Mouse (Mus musculus): ENCODE data around the gene Uggt1. TPM values are rescaled to one million over a fixed set of nuclear protein-coding genes. Genes with fewer than 3 reads are reported as not detected.

The Uggt1 gene
- 51.8 and 56.1 TPM in 2 replicates for polyA plus RNA-seq (2015; fragmentation: Nextera tagmentation; extraction: Ambion mirVana)

GRCm38 (mm10) chr1:36244058-36244827 is at the start of gene Uggt1:
Gene Uggt1, minus strand, starts transcription at chr1:36244720.
- ATAC-seq (ENCODE audit: low read depth): peak; percentile 99
- H3K27ac ChIP-seq (ENCODE audit: low read length): peak within 1 kb of the TSS; percentile 68
- 2% methylated on average over 41 of the region's 49 CpGs for WGBS
- H3K9me3 ChIP-seq (ENCODE audit: control insufficient read depth, low read length): no peaks in the 10 kb centered on the region
- H3K27me3 ChIP-seq (ENCODE audit: control insufficient read depth, insufficient read depth, low read depth, low read length): no peaks in the 10 kb centered on the region
- peak within 1 kb of the TSS; percentile 73 for H3K4me3 ChIP-seq (ENCODE audit: low read length)
- peaks cover 8% of the 10 kb centered on the region for H3K4me1 ChIP-seq (replicated peaks; ENCODE audit: control insufficient read depth, insufficient read depth, low read length)
- peak within 1 kb of the TSS; percentile 80 for H3K9ac ChIP-seq (ENCODE audit: low read length)
- H3K4me2 ChIP-seq (ENCODE audit: low read depth, low read length): peak within 1 kb of the TSS; percentile 78
- no peaks in the 10 kb centered on the region for H3K36me3 ChIP-seq (ENCODE audit: control insufficient read depth, insufficient read depth, low read length)

DNA sequence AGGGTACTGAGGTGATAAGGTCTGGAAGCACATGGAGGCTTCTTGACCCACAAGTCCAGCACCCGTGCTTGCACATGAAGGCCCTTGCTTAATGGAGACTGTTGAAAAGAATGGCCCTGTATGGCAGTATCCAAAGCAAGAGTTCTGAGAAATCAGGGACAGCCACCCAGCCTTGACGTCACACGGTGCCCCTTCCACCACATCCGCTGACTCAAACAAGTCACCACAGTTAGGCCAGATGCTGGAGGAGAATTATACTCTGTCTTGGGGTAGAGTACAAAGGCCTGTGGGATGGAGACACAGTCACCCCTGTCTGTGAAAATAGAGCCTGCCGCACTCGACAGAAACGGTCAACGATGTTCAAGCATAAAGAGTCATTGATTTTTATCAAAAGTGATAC is 49.0 kb upstream of the Uggt1 start:
- Histone ChIP-seq H3K27me3 (ENCODE audit: control insufficient read depth, insufficient read depth, low read depth, low read length) (no peaks in the 10 kb centered on the region; the same call in 1 of the 2 replicates), H3K27ac (ENCODE audit: low read length) (no peak overlapping the region), H3K4me1 (replicated peaks; ENCODE audit: control insufficient read depth, insufficient read depth, low read length) (no peaks in the 10 kb centered on the region), H3K36me3 (ENCODE audit: control insufficient read depth, insufficient read depth, low read length) (no peaks in the 10 kb centered on the region), H3K9ac (ENCODE audit: low read length) (no peak overlapping the region), H3K4me3 (ENCODE audit: low read length) (no peak overlapping the region), H3K4me2 (ENCODE audit: low read depth, low read length) (no peak overlapping the region), H3K9me3 (ENCODE audit: control insufficient read depth, low read length) (no peaks in the 10 kb centered on the region)
- WGBS: 86% methylated on average over 8 of the region's 8 CpGs
- no peak for ATAC-seq (ENCODE audit: low read depth)

GRCm38 (mm10) chr1:36281849-36282248 is 37.3 kb upstream of the Uggt1 start:
- no peaks in the 10 kb centered on the region for H3K4me1 ChIP-seq (replicated peaks; ENCODE audit: control insufficient read depth, insufficient read depth, low read length)
- H3K9me3 ChIP-seq (ENCODE audit: control insufficient read depth, low read length): no peaks in the 10 kb centered on the region
- no peaks in the 10 kb centered on the region for H3K36me3 ChIP-seq (ENCODE audit: control insufficient read depth, insufficient read depth, low read length)
- H3K27ac ChIP-seq (ENCODE audit: low read length): no peak overlapping the region
- H3K9ac ChIP-seq (ENCODE audit: low read length): no peak overlapping the region
- 79% methylated on average over 6 of the region's 6 CpGs for WGBS
- ATAC-seq (ENCODE audit: low read depth): no peak
- no peak overlapping the region for H3K4me3 ChIP-seq (ENCODE audit: low read length)
- no peak overlapping the region for H3K4me2 ChIP-seq (ENCODE audit: low read depth, low read length)
- no peaks in the 10 kb centered on the region for H3K27me3 ChIP-seq (ENCODE audit: control insufficient read depth, insufficient read depth, low read depth, low read length)

DNA sequence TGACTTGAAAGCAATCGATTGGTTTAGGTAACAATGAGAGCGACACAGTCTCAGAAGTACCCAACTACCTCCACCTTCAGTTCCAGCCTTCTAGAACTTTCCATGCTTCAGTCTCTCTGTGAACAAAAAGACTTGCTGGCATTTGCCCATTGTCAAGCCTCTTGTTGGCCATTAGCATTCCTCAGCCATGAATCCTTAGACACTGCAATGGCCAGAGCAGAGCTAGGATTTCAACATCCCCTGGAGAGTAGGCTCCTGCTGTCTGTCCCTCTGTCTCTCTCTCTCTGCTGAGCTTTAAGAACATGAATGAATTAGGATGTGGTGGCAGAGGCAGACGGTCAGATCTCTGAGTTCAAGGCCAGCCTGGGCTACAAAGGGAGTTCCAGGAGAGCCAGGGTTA is 36.4 kb upstream of the Uggt1 start:
- Histone ChIP-seq H3K4me1 (replicated peaks; ENCODE audit: control insufficient read depth, insufficient read depth, low read length) (no peaks in the 10 kb centered on the region), H3K9me3 (ENCODE audit: control insufficient read depth, low read length) (no peaks in the 10 kb centered on the region), H3K27ac (ENCODE audit: low read length) (no peak overlapping the region), H3K4me3 (ENCODE audit: low read length) (no peak overlapping the region), H3K9ac (ENCODE audit: low read length) (no peak overlapping the region), H3K36me3 (ENCODE audit: control insufficient read depth, insufficient read depth, low read length) (no peaks in the 10 kb centered on the region), H3K27me3 (ENCODE audit: control insufficient read depth, insufficient read depth, low read depth, low read length) (no peaks in the 10 kb centered on the region), H3K4me2 (ENCODE audit: low read depth, low read length) (no peak overlapping the region)
- no peak for ATAC-seq (ENCODE audit: low read depth)
- 83% methylated on average over 3 of the region's 3 CpGs for WGBS

- H3K27me3 ChIP-seq (ENCODE audit: control insufficient read depth, insufficient read depth, low read depth, low read length): no peaks in the 10 kb centered on the region
- ATAC-seq (ENCODE audit: low read depth): peak; percentile 58; the same call in 1 of the 2 replicates
- no peak overlapping the region for H3K9ac ChIP-seq (ENCODE audit: low read length)
- no peaks in the 10 kb centered on the region for H3K4me1 ChIP-seq (replicated peaks; ENCODE audit: control insufficient read depth, insufficient read depth, low read length)
- no peak overlapping the region for H3K4me3 ChIP-seq (ENCODE audit: low read length)
- WGBS: 20% methylated on average over 3 of the region's 3 CpGs
- no peak overlapping the region for H3K4me2 ChIP-seq (ENCODE audit: low read depth, low read length)
- H3K9me3 ChIP-seq (ENCODE audit: control insufficient read depth, low read length): no peaks in the 10 kb centered on the region
- H3K36me3 ChIP-seq (ENCODE audit: control insufficient read depth, insufficient read depth, low read length): no peaks in the 10 kb centered on the region
- no peak overlapping the region for H3K27ac ChIP-seq (ENCODE audit: low read length)
Observed at GRCm38 (mm10) chr1:36279202-36279601, 34.7 kb upstream of the Uggt1 start.

DNA sequence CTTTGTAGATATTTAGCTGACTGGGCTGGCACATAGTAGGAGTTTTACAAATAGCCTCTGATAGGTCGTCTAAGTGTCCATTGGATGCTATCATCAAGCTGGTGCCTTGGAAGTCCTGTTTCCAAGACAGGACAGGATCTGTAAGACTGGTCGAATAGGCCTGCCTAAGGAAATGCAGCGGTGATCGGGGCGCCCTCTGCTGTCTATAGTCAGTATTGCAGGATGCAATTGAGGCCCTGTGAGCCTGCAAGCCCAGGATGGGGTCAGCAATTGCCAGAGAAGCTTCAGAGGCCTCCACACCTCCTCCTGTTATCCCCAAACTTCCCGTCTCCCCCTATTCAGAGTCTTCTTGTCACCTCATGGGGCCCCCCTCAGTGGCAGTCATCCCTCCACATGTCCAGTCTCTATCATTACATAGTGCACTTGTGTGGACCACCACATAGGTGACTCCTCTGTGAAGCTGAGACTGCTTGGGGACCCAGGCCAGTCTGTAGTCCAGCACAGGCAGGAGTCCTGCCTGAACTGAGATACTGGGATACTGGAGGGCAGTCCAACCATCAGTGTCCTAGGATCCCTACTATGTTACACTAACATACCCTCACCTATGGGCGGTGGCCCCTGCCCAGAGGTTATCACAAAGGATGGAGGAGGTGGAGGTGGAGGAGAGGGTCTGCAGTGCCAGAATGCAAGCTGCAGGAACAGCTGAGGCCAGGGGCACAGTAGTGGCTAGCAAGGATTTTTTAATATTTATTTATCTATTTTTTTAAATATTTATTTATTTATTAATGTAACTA is 32.9 kb upstream of the Uggt1 start:
- H3K36me3 ChIP-seq (ENCODE audit: control insufficient read depth, insufficient read depth, low read length): no peaks in the 10 kb centered on the region

DNA sequence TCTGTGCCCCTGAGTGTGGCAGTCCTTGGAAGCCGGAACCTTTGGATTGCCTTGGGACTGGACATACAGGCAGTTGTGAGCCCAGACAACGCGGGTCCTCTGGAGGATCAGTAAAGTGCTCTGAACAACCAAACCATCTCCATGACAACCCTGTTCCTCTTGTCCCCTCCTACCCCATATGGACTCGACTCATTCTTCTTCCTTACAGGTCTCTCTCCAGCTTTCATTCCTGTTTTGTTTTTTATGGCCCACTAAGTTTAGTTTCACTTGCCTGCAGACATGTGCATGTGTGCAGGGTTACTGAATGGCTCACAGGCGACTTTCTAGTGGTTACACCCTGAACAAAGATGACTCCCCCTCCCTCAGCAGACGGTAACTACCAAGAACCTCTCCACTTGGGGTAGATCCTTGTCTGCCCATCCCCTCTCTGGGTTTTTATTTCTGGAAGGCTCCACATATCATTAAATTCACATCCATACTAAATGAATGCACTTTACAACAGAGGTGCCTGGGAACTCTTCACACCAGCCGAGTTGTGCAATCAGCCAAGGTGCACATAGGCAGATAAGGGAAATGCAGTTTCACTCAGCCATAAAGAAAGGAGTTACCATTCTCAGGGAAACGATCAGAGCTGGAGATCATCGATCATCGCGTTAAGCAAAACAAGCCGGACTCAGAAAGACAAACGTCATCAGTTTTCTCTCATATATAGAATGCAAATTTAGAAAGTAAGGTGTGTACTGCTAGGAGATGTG is 31.3 kb upstream of the Uggt1 start:
- no peak for ATAC-seq (ENCODE audit: low read depth)
- Histone ChIP-seq H3K4me2 (ENCODE audit: low read depth, low read length) (no peak overlapping the region), H3K27me3 (ENCODE audit: control insufficient read depth, insufficient read depth, low read depth, low read length) (no peaks in the 10 kb centered on the region), H3K27ac (ENCODE audit: low read length) (no peak overlapping the region), H3K4me1 (replicated peaks; ENCODE audit: control insufficient read depth, insufficient read depth, low read length) (peaks cover 20% of the 10 kb centered on the region), H3K4me3 (ENCODE audit: low read length) (no peak overlapping the region), H3K36me3 (ENCODE audit: control insufficient read depth, insufficient read depth, low read length) (no peaks in the 10 kb centered on the region), H3K9ac (ENCODE audit: low read length) (no peak overlapping the region), H3K9me3 (ENCODE audit: control insufficient read depth, low read length) (no peaks in the 10 kb centered on the region)
- 64% methylated on average over 13 of the region's 13 CpGs for WGBS

More for the DNA sequence above, 32.9 kb upstream of the Uggt1 start:
- no peaks in the 10 kb centered on the region for H3K27me3 ChIP-seq (ENCODE audit: control insufficient read depth, insufficient read depth, low read depth, low read length)
- ATAC-seq (ENCODE audit: low read depth): no peak
- H3K27ac ChIP-seq (ENCODE audit: low read length): no peak overlapping the region
- no peaks in the 10 kb centered on the region for H3K9me3 ChIP-seq (ENCODE audit: control insufficient read depth, low read length)
- H3K4me3 ChIP-seq (ENCODE audit: low read length): no peak overlapping the region
- no peak overlapping the region for H3K9ac ChIP-seq (ENCODE audit: low read length)
- peaks cover 7% of the 10 kb centered on the region for H3K4me1 ChIP-seq (replicated peaks; ENCODE audit: control insufficient read depth, insufficient read depth, low read length)
- H3K4me2 ChIP-seq (ENCODE audit: low read depth, low read length): no peak overlapping the region
- 21% methylated on average over 7 of the region's 7 CpGs for WGBS

DNA sequence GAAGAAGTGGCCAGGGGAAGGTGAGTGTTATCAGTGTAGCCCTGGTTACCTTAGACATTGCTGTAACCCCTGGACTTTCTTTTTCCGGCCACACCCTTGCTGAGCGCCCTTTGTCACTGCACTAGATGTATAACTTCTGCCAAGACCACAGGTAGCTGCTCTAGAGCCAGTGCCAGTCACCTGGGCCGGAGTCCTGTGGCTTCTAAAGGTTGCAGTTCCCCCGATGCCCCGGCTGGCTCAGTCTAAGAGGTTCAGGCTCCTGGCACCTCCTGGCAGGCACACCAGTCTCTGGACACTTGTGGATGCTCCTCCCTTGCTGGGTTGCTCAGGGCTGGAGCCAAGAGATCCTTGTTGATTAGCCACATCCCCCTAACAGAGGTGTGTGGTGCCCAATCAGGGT is 29.9 kb upstream of the Uggt1 start, which contains the start of gene Neurl3:
TSS of gene Neurl3 (minus strand) at position 225 of the 400 bp plus-strand sequence.
- H3K4me3 ChIP-seq (ENCODE audit: low read length): peak within 1 kb of the TSS; percentile 18; the same call in 1 of the 2 replicates
- no peak within 1 kb of the TSS for H3K9ac ChIP-seq (ENCODE audit: low read length)

More for the DNA sequence above, 29.9 kb upstream of the Uggt1 start, which contains the start of gene Neurl3:
- Histone ChIP-seq H3K4me2 (ENCODE audit: low read depth, low read length) (peak within 1 kb of the TSS; percentile 22), H3K4me1 (replicated peaks; ENCODE audit: control insufficient read depth, insufficient read depth, low read length) (peaks cover 26% of the 10 kb centered on the region), H3K27ac (ENCODE audit: low read length) (peak within 1 kb of the TSS; percentile 68; the same call in 1 of the 2 replicates), H3K9me3 (ENCODE audit: control insufficient read depth, low read length) (no peaks in the 10 kb centered on the region), H3K36me3 (ENCODE audit: control insufficient read depth, insufficient read depth, low read length) (no peaks in the 10 kb centered on the region), H3K27me3 (ENCODE audit: control insufficient read depth, insufficient read depth, low read depth, low read length) (no peaks in the 10 kb centered on the region)
- no peak for ATAC-seq (ENCODE audit: low read depth)
- 80% methylated on average over 5 of the region's 5 CpGs for WGBS
